Mouse (Mus musculus): ENCODE data around the gene Txnl4b. TPM values are rescaled to one million over a fixed set of nuclear protein-coding genes. Genes with fewer than 3 reads are reported as not detected.

Gene Txnl4b
- total and polyA plus RNA-seq, 3 experiments, result 13.4 to 17.8 (median 13.6) TPM

DNA sequence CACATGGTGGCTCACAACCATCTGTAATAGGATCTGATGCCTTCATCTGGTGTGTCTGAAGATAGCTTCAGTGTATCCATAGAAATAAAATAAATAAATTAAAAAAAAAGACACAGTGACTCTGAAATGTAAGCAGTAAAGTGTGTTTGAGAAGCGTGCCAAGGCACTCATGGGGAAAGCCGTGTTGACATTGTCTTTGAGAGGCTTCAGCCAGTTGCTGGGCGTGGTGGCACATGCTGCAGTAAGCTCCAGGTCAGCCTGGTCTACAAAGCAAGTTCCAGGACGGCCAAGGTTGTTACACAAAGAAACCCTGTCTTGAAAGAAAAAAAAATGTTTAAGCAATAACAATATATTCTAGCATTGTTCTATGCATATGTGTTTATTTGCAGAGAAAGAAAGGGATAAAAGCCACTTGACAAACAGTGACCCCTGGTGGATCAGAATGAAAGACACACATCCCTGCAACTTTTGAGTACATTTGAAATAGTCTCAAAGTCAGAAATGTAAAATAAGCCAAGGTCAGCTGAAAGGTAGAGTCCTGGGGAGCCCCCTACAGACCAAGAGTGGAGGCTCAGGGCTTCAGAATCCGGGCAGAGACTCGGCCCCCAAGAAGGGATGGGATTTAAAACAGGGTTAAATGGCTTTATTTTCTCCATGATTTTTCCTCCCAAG, 27.6 kb downstream of the Txnl4b start:
- H3K36me3 ChIP-seq (replicated peaks in 1 of 2; ENCODE audit: control insufficient read depth in 1 of 2, insufficient read depth in 1 of 2, low read length in 1 of 2), result peaks cover 33 to 63% of the 10 kb centered on the region in 2 experiments
- in situ Hi-C loops (cut with MboI; ENCODE audit: low pct_ligation_motif_present, low pct_unique_long_range_greater_than_20kb, low sequenced_read_pairs) (no loop called here), dilution Hi-C loops (cut with MboI; ENCODE audit: extremely low pct_ligation_motif_present, extremely low pct_unique_long_range_greater_than_20kb, low sequenced_read_pairs) (no loop called here)
- no peaks in the 10 kb centered on the region for H3K79me2 ChIP-seq (replicated peaks; ENCODE audit: control insufficient read depth, extremely low read depth, insufficient read depth, poor library complexity, severe bottlenecking)
- H3K9me3 ChIP-seq (replicated peaks; ENCODE audit: low read length), result no peaks in the 10 kb centered on the region
- H3K4me2 ChIP-seq (ENCODE audit: insufficient read depth, low read depth, poor library complexity, severe bottlenecking), result no peak overlapping the region
- H3K27ac ChIP-seq (ENCODE audit: insufficient read depth, low read depth), result no peak overlapping the region
- H3K4me3 ChIP-seq (replicated peaks in 1 of 3; ENCODE audit: low read depth in 2 of 3, low read length in 2 of 3, poor library complexity in 1 of 3), result no peak overlapping the region
- H3K4me1 ChIP-seq (ENCODE audit: control insufficient read depth in 1 of 2, insufficient read depth in 2 of 2), result no peaks in the 10 kb centered on the region
- TF ChIP-seq UBTF (IDR thresholded peaks at IDR 0.05; ENCODE audit: low read depth, low read length) (no peak), SMC3 (IDR thresholded peaks at IDR 0.05; ENCODE audit: low read depth, low read length) (peak; percentile 37), RAD21 (IDR thresholded peaks at IDR 0.05; ENCODE audit: low read depth, low read length) (peak; percentile 48), ZNF384 (IDR thresholded peaks at IDR 0.05; ENCODE audit: low read depth, low read length) (no peak), CTCF (conservative IDR thresholded peaks at IDR 0.05 in 1 of 2, IDR thresholded peaks at IDR 0.05 in 1 of 2; ENCODE audit: low read depth in 2 of 2, low read length in 2 of 2) (peak; percentile 44 to 80; a peak in 3 of 4 replicates)
- no peaks in the 10 kb centered on the region for H3K27me3 ChIP-seq (replicated peaks)
- H3K9ac ChIP-seq (ENCODE audit: insufficient read depth, low read depth), result no peak overlapping the region
- peak; percentile 50 for DNase-seq (ENCODE audit: extremely low read depth)

DNA sequence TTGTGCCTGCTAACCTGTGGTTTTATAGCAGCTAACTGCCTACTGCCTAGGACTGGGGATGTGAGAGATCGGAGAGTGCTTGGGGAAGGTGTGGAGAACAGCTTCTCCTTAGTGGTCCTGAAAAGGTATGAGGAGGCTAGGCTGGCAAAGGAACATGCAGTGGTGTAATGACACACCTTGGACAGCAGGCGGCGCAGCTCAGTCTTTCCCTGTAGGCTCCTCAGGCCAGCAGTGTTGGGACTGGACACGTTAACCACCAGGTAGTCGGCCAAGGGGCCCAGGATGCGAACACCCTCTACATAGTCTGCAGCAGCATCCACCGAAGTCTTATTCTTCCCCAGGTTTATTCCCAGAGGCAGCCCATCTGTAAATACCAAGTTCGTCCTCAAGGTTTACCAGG, 30.2 kb downstream of the Txnl4b start:
- H3K9ac ChIP-seq (ENCODE audit: insufficient read depth, low read depth), result no peak overlapping the region
- dilution Hi-C loops (cut with MboI; ENCODE audit: extremely low pct_ligation_motif_present, extremely low pct_unique_long_range_greater_than_20kb, low sequenced_read_pairs), result no loop called here
- peak; percentile 56 for DNase-seq (ENCODE audit: extremely low read depth)
- in situ Hi-C loops (cut with MboI; ENCODE audit: low pct_ligation_motif_present, low pct_unique_long_range_greater_than_20kb, low sequenced_read_pairs), result no loop called here
- no peaks in the 10 kb centered on the region for H3K9me3 ChIP-seq (replicated peaks; ENCODE audit: low read length)
- no peaks in the 10 kb centered on the region for H3K27me3 ChIP-seq (replicated peaks)
- TF ChIP-seq ZC3H11A (IDR thresholded peaks at IDR 0.05; ENCODE audit: low read depth, low read length) (no peak), ZMIZ1 (IDR thresholded peaks at IDR 0.05; ENCODE audit: low read depth, low read length) (no peak), USF1 (IDR thresholded peaks at IDR 0.05; ENCODE audit: low read depth, low read length) (no peak), GABPA (IDR thresholded peaks at IDR 0.05; ENCODE audit: insufficient replicate concordance, low read depth, low read length) (no peak), KAT2A (IDR thresholded peaks at IDR 0.05; ENCODE audit: insufficient replicate concordance, low read length) (no peak), SMC3 (IDR thresholded peaks at IDR 0.05; ENCODE audit: low read depth, low read length) (peak; percentile 65), RAD21 (IDR thresholded peaks at IDR 0.05; ENCODE audit: low read depth, low read length) (peak; percentile 32), CTCF (conservative IDR thresholded peaks at IDR 0.05 in 1 of 2, IDR thresholded peaks at IDR 0.05 in 1 of 2; ENCODE audit: low read depth in 2 of 2, low read length in 2 of 2) (peak; percentile 78 to 100)
- H3K4me2 ChIP-seq (ENCODE audit: insufficient read depth, low read depth, poor library complexity, severe bottlenecking), result no peak overlapping the region
- H3K27ac ChIP-seq (ENCODE audit: insufficient read depth, low read depth), result no peak overlapping the region
- H3K79me2 ChIP-seq (replicated peaks; ENCODE audit: control insufficient read depth, extremely low read depth, insufficient read depth, poor library complexity, severe bottlenecking), result no peaks in the 10 kb centered on the region
- no peak overlapping the region for H3K4me3 ChIP-seq (replicated peaks in 1 of 3; ENCODE audit: low read depth in 2 of 3, low read length in 2 of 3, poor library complexity in 1 of 3)
- no peaks in the 10 kb centered on the region for H3K4me1 ChIP-seq (ENCODE audit: control insufficient read depth in 1 of 2, insufficient read depth in 2 of 2)
- peaks cover 44 to 84% of the 10 kb centered on the region in 2 experiments for H3K36me3 ChIP-seq (replicated peaks in 1 of 2; ENCODE audit: control insufficient read depth in 1 of 2, insufficient read depth in 1 of 2, low read length in 1 of 2)

DNA sequence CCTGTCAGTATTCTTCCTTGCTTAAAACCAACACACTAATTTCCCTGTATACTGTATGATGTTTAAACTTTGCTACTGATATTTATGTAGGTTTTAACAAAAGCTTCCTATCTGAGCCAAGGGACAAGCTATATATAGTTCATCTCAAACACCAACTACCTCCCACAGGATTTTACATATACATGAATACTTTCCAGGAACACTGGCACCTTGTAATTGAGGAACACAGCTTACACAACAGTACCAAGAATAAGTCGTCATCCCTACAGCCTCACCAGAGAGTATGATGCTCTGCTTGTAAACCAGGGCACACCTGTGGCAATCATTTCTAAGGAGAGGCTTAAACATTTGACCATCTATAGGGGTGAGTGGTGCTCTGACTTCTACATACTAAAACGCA, 41.0 kb downstream of the Txnl4b start:
- no peaks in the 10 kb centered on the region for H3K9me3 ChIP-seq (replicated peaks; ENCODE audit: low read length)
- no peaks in the 10 kb centered on the region for H3K79me2 ChIP-seq (replicated peaks; ENCODE audit: control insufficient read depth, extremely low read depth, insufficient read depth, poor library complexity, severe bottlenecking)
- dilution Hi-C loops (cut with MboI; ENCODE audit: extremely low pct_ligation_motif_present, extremely low pct_unique_long_range_greater_than_20kb, low sequenced_read_pairs) (no loop called here), in situ Hi-C loops (cut with MboI; ENCODE audit: low pct_ligation_motif_present, low pct_unique_long_range_greater_than_20kb, low sequenced_read_pairs) (no loop called here)
- H3K9ac ChIP-seq (ENCODE audit: insufficient read depth, low read depth), result no peak overlapping the region
- no peak overlapping the region for H3K4me2 ChIP-seq (ENCODE audit: insufficient read depth, low read depth, poor library complexity, severe bottlenecking)
- no peaks in the 10 kb centered on the region for H3K27me3 ChIP-seq (replicated peaks)
- TF ChIP-seq BHLHE40 (IDR thresholded peaks at IDR 0.05; ENCODE audit: low read depth, low read length), result no peak
- peaks cover 31 to 51% of the 10 kb centered on the region in 2 experiments for H3K36me3 ChIP-seq (replicated peaks in 1 of 2; ENCODE audit: control insufficient read depth in 1 of 2, insufficient read depth in 1 of 2, low read length in 1 of 2)
- H3K4me1 ChIP-seq (ENCODE audit: control insufficient read depth in 1 of 2, insufficient read depth in 2 of 2), result peaks cover 5 to 27% of the 10 kb centered on the region in 2 experiments; a peak in 3 of 4 replicates
- H3K27ac ChIP-seq (ENCODE audit: insufficient read depth, low read depth), result no peak overlapping the region
- no peak for DNase-seq (ENCODE audit: extremely low read depth)
- H3K4me3 ChIP-seq (replicated peaks in 1 of 3; ENCODE audit: low read depth in 2 of 3, low read length in 2 of 3, poor library complexity in 1 of 3), result no peak overlapping the region

Measured in CH12.LX (cell line).